Mouse (Mus musculus): ENCODE measurements around the gene Vmn2r6. TPM values are rescaled to one million over a fixed set of nuclear protein-coding genes. Genes with fewer than 3 reads are reported as not detected.
A peak's percentile ranks its signal among the peaks of the same experiment; 100 is the strongest.
"Not testable (repeated sequence)": the region's sequence is repeated elsewhere in the genome, so short reads cannot be mapped to it uniquely, and the experiment has no call there.

Gene Vmn2r6
- polyA plus RNA-seq (2015; fragmentation: Nextera tagmentation; extraction: Ambion mirVana), result not detected in 2 replicates

DNA sequence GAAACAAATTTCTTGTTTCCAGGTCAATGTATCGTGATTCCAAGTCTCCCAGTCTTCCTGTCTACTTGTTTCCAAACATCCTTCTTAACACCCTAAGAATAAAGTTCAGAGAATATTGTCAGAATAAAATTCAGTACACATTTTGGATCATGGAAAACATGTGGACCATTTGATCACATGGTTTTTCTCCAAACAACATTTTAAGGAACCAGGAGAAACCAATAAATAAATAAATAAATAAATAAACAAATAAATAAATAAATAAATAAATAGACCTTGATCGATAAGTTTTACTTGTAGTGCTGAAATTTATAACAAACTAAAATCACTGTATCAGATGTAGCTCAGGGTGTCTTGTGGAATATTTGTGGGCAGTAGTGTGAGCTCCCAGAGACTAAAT lies at the start of gene Vmn2r6:
Vmn2r6 (minus strand) TSS at position 101 of the 400 bp plus-strand sequence.
- H3K27me3 ChIP-seq (ENCODE audit: control insufficient read depth, insufficient read depth, low read depth, low read length); H3K9ac ChIP-seq (ENCODE audit: low read depth, low read length); ATAC-seq (ENCODE audit: low read depth); H3K36me3 ChIP-seq (ENCODE audit: control insufficient read depth, insufficient read depth); H3K4me1 ChIP-seq (ENCODE audit: control insufficient read depth, low read depth, low read length); H3K4me2 ChIP-seq (ENCODE audit: low read depth, low read length); H3K9me3 ChIP-seq (replicated peaks; ENCODE audit: control insufficient read depth, low read length); H3K27ac ChIP-seq (ENCODE audit: low read length); H3K4me3 ChIP-seq (ENCODE audit: low read depth, low read length): not testable (repeated sequence)
- WGBS (ENCODE audit: insufficient replicate concordance), result 59% methylated on average over 2 of the region's 2 CpGs

DNA sequence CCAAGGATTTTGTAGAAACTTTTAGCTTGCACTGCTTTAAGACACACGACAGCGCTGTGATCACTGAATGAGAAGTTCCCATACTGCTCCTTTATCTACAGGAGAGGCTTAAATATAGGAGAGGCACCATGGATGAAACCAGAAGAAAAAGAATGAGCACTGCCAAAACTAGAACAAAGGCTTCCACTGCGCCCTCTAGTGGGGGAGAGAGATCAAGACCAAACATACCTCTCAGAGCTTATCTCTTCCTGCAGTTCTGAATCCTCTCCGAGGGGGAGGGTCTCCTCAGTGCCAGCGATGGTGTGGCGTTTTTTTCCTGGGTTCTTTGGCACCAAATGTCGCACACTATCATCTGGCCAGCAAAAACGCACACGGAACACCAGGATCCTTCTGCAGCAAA lies 22.0 kb upstream of the Vmn2r6 start:
- WGBS (ENCODE audit: insufficient replicate concordance), result 57% methylated on average over 9 of the region's 9 CpGs
- Histone ChIP-seq H3K4me1 (ENCODE audit: control insufficient read depth, low read depth, low read length) (no peaks in the 10 kb centered on the region), H3K36me3 (ENCODE audit: control insufficient read depth, insufficient read depth) (no peaks in the 10 kb centered on the region), H3K4me2 (ENCODE audit: low read depth, low read length) (no peak overlapping the region), H3K9me3 (replicated peaks; ENCODE audit: control insufficient read depth, low read length) (no peaks in the 10 kb centered on the region), H3K9ac (ENCODE audit: low read depth, low read length) (no peak overlapping the region), H3K4me3 (ENCODE audit: low read depth, low read length) (no peak overlapping the region), H3K27ac (ENCODE audit: low read length) (no peak overlapping the region), H3K27me3 (ENCODE audit: control insufficient read depth, insufficient read depth, low read depth, low read length) (no peaks in the 10 kb centered on the region)
- no peak for ATAC-seq (ENCODE audit: low read depth)

DNA sequence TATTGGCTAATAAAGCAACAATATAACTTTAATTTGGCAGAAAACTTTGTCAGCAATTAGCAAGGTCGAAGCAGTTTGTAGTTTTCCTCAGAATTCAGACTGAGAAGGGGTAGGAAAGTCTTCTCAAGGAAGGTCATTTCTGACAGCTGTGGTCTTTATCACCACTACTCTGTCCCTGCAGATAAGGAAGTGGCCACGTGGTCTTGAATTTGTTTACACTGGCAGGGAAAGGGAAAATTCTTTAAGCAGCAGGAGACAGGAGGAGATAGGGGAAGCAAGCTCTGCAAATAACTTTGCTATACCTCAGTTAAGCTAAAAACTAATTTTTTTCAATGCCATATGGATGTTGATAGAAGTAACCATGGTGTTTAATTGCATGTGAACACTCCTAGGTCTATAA lies 3.2 kb upstream of the Vmn2r6 start:
- not testable (repeated sequence) for H3K4me1 ChIP-seq (ENCODE audit: control insufficient read depth, low read depth, low read length); H3K9ac ChIP-seq (ENCODE audit: low read depth, low read length); H3K27ac ChIP-seq (ENCODE audit: low read length); H3K4me3 ChIP-seq (ENCODE audit: low read depth, low read length); H3K27me3 ChIP-seq (ENCODE audit: control insufficient read depth, insufficient read depth, low read depth, low read length); H3K4me2 ChIP-seq (ENCODE audit: low read depth, low read length); H3K9me3 ChIP-seq (replicated peaks; ENCODE audit: control insufficient read depth, low read length); H3K36me3 ChIP-seq (ENCODE audit: control insufficient read depth, insufficient read depth)
- ATAC-seq (ENCODE audit: low read depth), result peak; percentile 30; the same call in 1 of the 2 replicates
- WGBS (ENCODE audit: insufficient replicate concordance), result 8% methylated on average over 2 of the region's 2 CpGs

DNA sequence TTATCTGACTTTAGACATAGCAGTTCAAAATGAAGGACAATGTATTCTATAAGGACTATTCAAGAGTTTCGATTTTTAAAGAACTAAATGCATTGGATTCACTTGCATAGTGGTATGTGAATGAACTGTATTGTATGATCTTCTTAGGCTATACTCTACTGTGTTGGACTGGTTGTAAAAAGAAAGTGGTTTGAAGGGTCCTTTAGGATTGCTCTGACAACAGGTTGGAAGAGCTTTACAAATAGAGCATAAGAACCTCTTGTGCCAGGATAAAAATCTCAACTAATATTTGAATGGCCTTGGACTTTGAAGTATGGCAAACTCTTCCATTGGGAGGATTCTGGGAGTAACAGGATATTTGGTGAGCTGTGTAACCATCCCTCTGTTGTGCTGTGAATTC lies 42.0 kb downstream of the Vmn2r6 start:
- 54% methylated on average over 1 of the region's 1 CpGs for WGBS (ENCODE audit: insufficient replicate concordance)
- H3K4me1 ChIP-seq (ENCODE audit: control insufficient read depth, low read depth, low read length); H3K4me3 ChIP-seq (ENCODE audit: low read depth, low read length); H3K27ac ChIP-seq (ENCODE audit: low read length); H3K9me3 ChIP-seq (replicated peaks; ENCODE audit: control insufficient read depth, low read length); H3K4me2 ChIP-seq (ENCODE audit: low read depth, low read length); H3K27me3 ChIP-seq (ENCODE audit: control insufficient read depth, insufficient read depth, low read depth, low read length); H3K36me3 ChIP-seq (ENCODE audit: control insufficient read depth, insufficient read depth); H3K9ac ChIP-seq (ENCODE audit: low read depth, low read length); ATAC-seq (ENCODE audit: low read depth): not testable (repeated sequence)

DNA sequence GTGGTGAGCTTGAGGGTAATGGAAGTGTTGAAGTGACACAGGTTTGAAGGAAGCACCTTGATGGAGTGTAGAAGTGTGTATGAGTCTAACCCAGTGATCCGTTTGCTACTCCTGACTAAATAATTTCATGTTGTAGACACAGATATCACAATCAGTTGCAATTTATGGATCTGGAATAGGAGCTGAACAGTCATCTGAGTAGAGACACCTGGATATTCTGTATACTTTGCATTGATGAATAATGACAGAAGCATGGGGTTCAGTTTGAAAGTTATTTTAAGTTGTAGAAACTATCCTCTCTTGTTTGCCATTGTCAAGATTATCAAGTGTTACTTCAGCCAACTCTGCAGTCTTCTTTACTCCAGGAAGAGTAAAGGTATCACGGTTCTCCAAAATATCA lies 55.9 kb downstream of the Vmn2r6 start, which contains the start of gene Vmn2r5:
Vmn2r5 (minus strand) TSS at position 101 of the 400 bp plus-strand sequence.
- H3K4me3 ChIP-seq (ENCODE audit: low read depth, low read length); H3K27me3 ChIP-seq (ENCODE audit: control insufficient read depth, insufficient read depth, low read depth, low read length); H3K4me1 ChIP-seq (ENCODE audit: control insufficient read depth, low read depth, low read length); H3K9ac ChIP-seq (ENCODE audit: low read depth, low read length); ATAC-seq (ENCODE audit: low read depth); H3K9me3 ChIP-seq (replicated peaks; ENCODE audit: control insufficient read depth, low read length); H3K36me3 ChIP-seq (ENCODE audit: control insufficient read depth, insufficient read depth); H3K27ac ChIP-seq (ENCODE audit: low read length); H3K4me2 ChIP-seq (ENCODE audit: low read depth, low read length): not testable (repeated sequence)
- WGBS (ENCODE audit: insufficient replicate concordance), result no CpG with 5 or more reads among the region's 2 CpGs

Other genes starting within 250 kb of the Vmn2r6 start
- not detected in 2 replicates for gene Vmn2r4, start 150.5 kb downstream of the Vmn2r6 start, polyA plus RNA-seq (2015; fragmentation: Nextera tagmentation; extraction: Ambion mirVana)
- not detected in 2 replicates for gene Vmn2r5, start 56.0 kb downstream of the Vmn2r6 start, polyA plus RNA-seq (2015; fragmentation: Nextera tagmentation; extraction: Ambion mirVana)